Mouse (Mus musculus) lung, postnatal 25 days (tissue): ENCODE data around the gene Gm17535.
"Not testable (repeated sequence)": the region's sequence is repeated elsewhere in the genome, so short reads cannot be mapped to it uniquely, and the experiment has no call there.

Experiments
- DNase-seq: peaks from one replicate; pipeline ENCODE4 v3.0.0; 2022; ENCODE audit warnings: low spot score

Gm17535 gene

GRCm38 (mm10) chr9:3024912-3025467, 9.4 kb upstream of the Gm17535 start, which contains the start of gene Gm10717:
Gene Gm10717 (plus strand): TSS chr9:3025417.
- DNase-seq, result peak; percentile 65

- DNase-seq, result peak; percentile 80
These were observed 8.7 kb upstream of the Gm17535 start for GRCm38 (mm10) chr9:3025653-3026052.

- DNase-seq, result not testable (repeated sequence)
These were observed 8.3 kb upstream of the Gm17535 start for GRCm38 (mm10) chr9:3026136-3026535.

GRCm38 (mm10) chr9:3026741-3027140, 7.7 kb upstream of the Gm17535 start:
- not testable (repeated sequence) for DNase-seq

- DNase-seq, result not testable (repeated sequence)
These were observed 7.2 kb upstream of the Gm17535 start for GRCm38 (mm10) chr9:3027200-3027599.

GRCm38 (mm10) chr9:3029276-3030000, 5.0 kb upstream of the Gm17535 start:
- DNase-seq, result peak; percentile 43

GRCm38 (mm10) chr9:3030677-3031318, 3.6 kb upstream of the Gm17535 start:
- not testable (repeated sequence) for DNase-seq

- not testable (repeated sequence) for DNase-seq
These were observed 2.2 kb downstream of the Gm17535 start, which contains the start of gene Gm10715 for GRCm38 (mm10) chr9:3036577-3036976. Gene Gm10715 (plus strand): TSS chr9:3036877.

- not testable (repeated sequence) for DNase-seq
These were observed 3.8 kb downstream of the Gm17535 start for GRCm38 (mm10) chr9:3038161-3038560.
